Mouse (Mus musculus): ENCODE results near the gene Dcdc2b.
A peak's percentile ranks its signal among the peaks of the same experiment; 100 is the strongest.

The Dcdc2b gene

GRCm38 (mm10) chr4:129620419-129621282 lies 6.6 kb upstream of the Dcdc2b start:
- no peak for DNase-seq

- DNase-seq: peak; percentile 97
These were observed 5.0 kb upstream of the Dcdc2b start, which contains the start of gene Iqcc for GRCm38 (mm10) chr4:129618786-129619691. Gene Iqcc (minus strand): TSS chr4:129619099.

GRCm38 (mm10) chr4:129618031-129618430 lies 4.0 kb upstream of the Dcdc2b start:
- DNase-seq: no peak

GRCm38 (mm10) chr4:129617121-129617641 lies 3.1 kb upstream of the Dcdc2b start:
- DNase-seq: no peak

GRCm38 (mm10) chr4:129616631-129617030 lies 2.6 kb upstream of the Dcdc2b start:
- DNase-seq: no peak

GRCm38 (mm10) chr4:129615801-129616290 lies 1.8 kb upstream of the Dcdc2b start:
- DNase-seq: no peak

GRCm38 (mm10) chr4:129610472-129610871 lies 3.6 kb downstream of the Dcdc2b start:
- DNase-seq: no peak

- DNase-seq: no peak
These were observed 4.0 kb downstream of the Dcdc2b start for GRCm38 (mm10) chr4:129610026-129610425.

GRCm38 (mm10) chr4:129609139-129609631 lies 4.9 kb downstream of the Dcdc2b start:
- DNase-seq: no peak

- DNase-seq: peak; percentile 88
These were observed 5.5 kb downstream of the Dcdc2b start for GRCm38 (mm10) chr4:129608426-129609025.

GRCm38 (mm10) chr4:129600233-129601158 lies 13.6 kb downstream of the Dcdc2b start, which contains the start of the genes Eif3i and Tmem234:
Gene Eif3i (minus strand): TSS chr4:129600648.
Gene Tmem234 (plus strand): TSS chr4:129600668.
- DNase-seq: peak; percentile 85

- no peak for DNase-seq
These were observed 25.2 kb downstream of the Dcdc2b start for GRCm38 (mm10) chr4:129588865-129589264.

- no peak for DNase-seq
These were observed 27.1 kb downstream of the Dcdc2b start for GRCm38 (mm10) chr4:129586943-129587342.

- DNase-seq: no peak
These were observed 28.3 kb downstream of the Dcdc2b start for GRCm38 (mm10) chr4:129585773-129586172.

GRCm38 (mm10) chr4:129584884-129585608 lies 29.0 kb downstream of the Dcdc2b start:
- peak; percentile 91 for DNase-seq

- no peak for DNase-seq
These were observed 29.7 kb downstream of the Dcdc2b start for GRCm38 (mm10) chr4:129584370-129584769.

GRCm38 (mm10) chr4:129582251-129582650 lies 31.8 kb downstream of the Dcdc2b start:
- DNase-seq: no peak

- no peak for DNase-seq
These were observed 33.7 kb downstream of the Dcdc2b start for GRCm38 (mm10) chr4:129580347-129580746.

- DNase-seq: no peak
These were observed 35.6 kb downstream of the Dcdc2b start, which contains the start of gene Fam167b for GRCm38 (mm10) chr4:129578466-129578865. Gene Fam167b (minus strand): TSS chr4:129578549.

GRCm38 (mm10) chr4:129577688-129578087 lies 36.4 kb downstream of the Dcdc2b start:
- no peak for DNase-seq
